Mouse (Mus musculus): Measurements from ENCODE around the gene Daxx. TPM values are rescaled to one million over a fixed set of nuclear protein-coding genes. Genes with fewer than 3 reads are reported as not detected.

The Daxx gene
- polyA plus RNA-seq, 1 experiment from 2014 or later: 18.1 TPM

DNA sequence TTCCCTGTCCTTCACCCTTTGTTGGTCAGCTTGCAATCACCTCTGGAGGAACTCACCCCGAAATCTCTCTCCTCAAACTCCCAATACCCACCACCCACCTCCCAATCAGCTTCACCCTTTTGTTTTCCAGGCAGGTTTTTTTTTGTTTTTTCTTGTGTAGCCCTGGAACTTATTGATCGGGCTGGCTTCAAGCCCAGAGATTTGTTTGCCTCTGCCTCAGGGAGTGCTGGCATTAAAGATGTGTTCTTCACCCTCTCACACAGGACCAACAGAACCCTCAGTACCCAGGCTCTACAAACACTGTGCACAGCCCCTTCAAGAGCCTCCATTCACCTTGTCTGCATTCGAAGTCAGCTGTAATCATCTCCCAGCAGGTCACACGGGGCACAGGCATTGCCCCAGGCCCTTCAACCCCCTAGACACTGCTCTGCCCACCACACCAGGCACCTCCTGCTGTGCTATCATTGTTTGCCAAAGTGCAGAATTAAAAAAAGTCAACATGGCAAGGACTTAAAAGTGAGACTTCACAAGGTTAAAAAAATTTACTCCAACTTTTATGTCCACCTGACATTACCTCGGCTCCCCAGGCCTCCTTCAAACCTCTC, 44.8 kb downstream of the Daxx start:
- Histone ChIP-seq H3K9ac (ENCODE audit: low read length) (peak overlapping the region; percentile 95), H3K4me3 (ENCODE audit: low read depth, low read length) (peak overlapping the region; percentile 56), H3K27me3 (ENCODE audit: control insufficient read depth, insufficient read depth, low read length) (no peaks in the 10 kb centered on the region), H3K4me2 (replicated peaks; ENCODE audit: low read depth) (peak overlapping the region; percentile 79), H3K9me3 (ENCODE audit: control insufficient read depth, low read length) (no peaks in the 10 kb centered on the region), H3K36me3 (ENCODE audit: control insufficient read depth, insufficient read depth, low read length) (peaks cover 11% of the 10 kb centered on the region), H3K27ac (replicated peaks) (peak overlapping the region; percentile 86), H3K4me1 (replicated peaks; ENCODE audit: control insufficient read depth, insufficient read depth) (peaks cover 6% of the 10 kb centered on the region)
- DNase-seq (ENCODE audit: low spot score) (peak; percentile 37), ATAC-seq (ENCODE audit: low FRiP score, low TSS enrichment) (no peak)
- TF ChIP-seq CTCF (IDR thresholded peaks at IDR 0.05; ENCODE audit: low read depth) (no peak), EP300 (optimal IDR thresholded peaks at IDR 0.05) (no peak)
- WGBS: 31% methylated on average over 5 of the region's 5 CpGs

GRCm38 (mm10) chr17:33954646-33955554, 45.7 kb downstream of the Daxx start:
- peak; percentile 14 for ATAC-seq (ENCODE audit: low FRiP score, low TSS enrichment)
- Histone ChIP-seq H3K4me3 (ENCODE audit: low read depth, low read length) (peak overlapping the region; percentile 56), H3K27ac (replicated peaks) (peak overlapping the region; percentile 86), H3K9ac (ENCODE audit: low read length) (peak overlapping the region; percentile 95), H3K36me3 (ENCODE audit: control insufficient read depth, insufficient read depth, low read length) (peaks cover 16% of the 10 kb centered on the region), H3K27me3 (ENCODE audit: control insufficient read depth, insufficient read depth, low read length) (no peaks in the 10 kb centered on the region), H3K9me3 (ENCODE audit: control insufficient read depth, low read length) (no peaks in the 10 kb centered on the region), H3K4me2 (replicated peaks; ENCODE audit: low read depth) (peak overlapping the region; percentile 79), H3K4me1 (replicated peaks; ENCODE audit: control insufficient read depth, insufficient read depth) (peaks cover 6% of the 10 kb centered on the region)
- DNase-seq (ENCODE audit: low spot score): no peak
- no peak for TF ChIP-seq EP300 (optimal IDR thresholded peaks at IDR 0.05)
- TF ChIP-seq CTCF (IDR thresholded peaks at IDR 0.05; ENCODE audit: low read depth): no peak
- WGBS: under 1% methylated on average over 32 of the region's 33 CpGs

- Histone ChIP-seq H3K9me3 (ENCODE audit: control insufficient read depth, low read length) (no peaks in the 10 kb centered on the region), H3K27me3 (ENCODE audit: control insufficient read depth, insufficient read depth, low read length) (no peaks in the 10 kb centered on the region), H3K4me3 (ENCODE audit: low read depth, low read length) (peak within 1 kb of the TSS; percentile 56), H3K27ac (replicated peaks) (peak within 1 kb of the TSS; percentile 91), H3K36me3 (ENCODE audit: control insufficient read depth, insufficient read depth, low read length) (peaks cover 17% of the 10 kb centered on the region), H3K9ac (ENCODE audit: low read length) (peak within 1 kb of the TSS; percentile 95), H3K4me2 (replicated peaks; ENCODE audit: low read depth) (peak within 1 kb of the TSS; percentile 79), H3K4me1 (replicated peaks; ENCODE audit: control insufficient read depth, insufficient read depth) (peaks cover 2% of the 10 kb centered on the region)
- TF ChIP-seq EP300 (optimal IDR thresholded peaks at IDR 0.05) (peak; percentile 29), CTCF (IDR thresholded peaks at IDR 0.05; ENCODE audit: low read depth) (peak; percentile 55)
- under 1% methylated on average over 50 of the region's 50 CpGs for WGBS
- peak; percentile 89 for ATAC-seq (ENCODE audit: low FRiP score, low TSS enrichment)
- peak; percentile 95 for DNase-seq (ENCODE audit: low spot score)
Observed at GRCm38 (mm10) chr17:33955555-33956214, 46.5 kb downstream of the Daxx start, which contains the start of the genes Vps52 and Rps18. Gene Vps52 (plus strand): TSS chr17:33955812. Gene Rps18 (minus strand): TSS chr17:33956001.

GRCm38 (mm10) chr17:33956336-33956735, 47.1 kb downstream of the Daxx start:
- Histone ChIP-seq H3K4me1 (replicated peaks; ENCODE audit: control insufficient read depth, insufficient read depth) (peaks cover 2% of the 10 kb centered on the region), H3K36me3 (ENCODE audit: control insufficient read depth, insufficient read depth, low read length) (peaks cover 17% of the 10 kb centered on the region), H3K27ac (replicated peaks) (peak overlapping the region; percentile 91; the same call in 1 of the 2 replicates), H3K4me2 (replicated peaks; ENCODE audit: low read depth) (peak overlapping the region; percentile 72), H3K9ac (ENCODE audit: low read length) (peak overlapping the region; percentile 79), H3K4me3 (ENCODE audit: low read depth, low read length) (peak overlapping the region; percentile 56), H3K27me3 (ENCODE audit: control insufficient read depth, insufficient read depth, low read length) (no peaks in the 10 kb centered on the region), H3K9me3 (ENCODE audit: control insufficient read depth, low read length) (no peaks in the 10 kb centered on the region)
- DNase-seq (ENCODE audit: low spot score): no peak
- TF ChIP-seq CTCF (IDR thresholded peaks at IDR 0.05; ENCODE audit: low read depth): no peak
- no peak for TF ChIP-seq EP300 (optimal IDR thresholded peaks at IDR 0.05)
- no peak for ATAC-seq (ENCODE audit: low FRiP score, low TSS enrichment)
- 5% methylated on average over 10 of the region's 10 CpGs for WGBS

GRCm38 (mm10) chr17:33957493-33957892, 48.3 kb downstream of the Daxx start:
- ATAC-seq (ENCODE audit: low FRiP score, low TSS enrichment): no peak
- H3K4me1 ChIP-seq (replicated peaks; ENCODE audit: control insufficient read depth, insufficient read depth): peaks cover 2% of the 10 kb centered on the region; the same call in 1 of the 2 replicates
- H3K9me3 ChIP-seq (ENCODE audit: control insufficient read depth, low read length): no peaks in the 10 kb centered on the region
- TF ChIP-seq CTCF (IDR thresholded peaks at IDR 0.05; ENCODE audit: low read depth) (no peak), EP300 (optimal IDR thresholded peaks at IDR 0.05) (no peak)
- no peak overlapping the region for H3K4me2 ChIP-seq (replicated peaks; ENCODE audit: low read depth)
- H3K4me3 ChIP-seq (ENCODE audit: low read depth, low read length): no peak overlapping the region
- no peak for DNase-seq (ENCODE audit: low spot score)
- WGBS: 85% methylated on average over 6 of the region's 6 CpGs
- H3K9ac ChIP-seq (ENCODE audit: low read length): no peak overlapping the region
- H3K36me3 ChIP-seq (ENCODE audit: control insufficient read depth, insufficient read depth, low read length): peaks cover 17% of the 10 kb centered on the region
- no peaks in the 10 kb centered on the region for H3K27me3 ChIP-seq (ENCODE audit: control insufficient read depth, insufficient read depth, low read length)
- no peak overlapping the region for H3K27ac ChIP-seq (replicated peaks)

Measured in stomach, postnatal 0 days (tissue).